Mouse (Mus musculus): Measurements from ENCODE around the gene Washc4. TPM values are rescaled to one million over a fixed set of nuclear protein-coding genes. Genes with fewer than 3 reads are reported as not detected.

Washc4 gene
- polyA plus RNA-seq, 1 experiment from 2014 or later, result 31.4 TPM

- ATAC-seq (ENCODE audit: low FRiP score), result no peak
- Histone ChIP-seq H3K27me3 (replicated peaks) (no peaks in the 10 kb centered on the region), H3K27ac (replicated peaks) (no peak overlapping the region), H3K9ac (replicated peaks) (no peak overlapping the region), H3K4me1 (0 out of 2 replicates have a peak, but pooled peaks cover 5% of the 10 kb centered on the region), H3K36me3 (peaks cover 47% of the 10 kb centered on the region), H3K9me3 (replicated peaks) (no peaks in the 10 kb centered on the region), H3K4me3 (replicated peaks) (no peak overlapping the region), H3K4me2 (no peak overlapping the region)
- 85% methylated on average over 10 of the region's 10 CpGs for WGBS
Observed at GRCm38 (mm10) chr10:83603956-83604564, 60.5 kb downstream of the Washc4 start.

DNA sequence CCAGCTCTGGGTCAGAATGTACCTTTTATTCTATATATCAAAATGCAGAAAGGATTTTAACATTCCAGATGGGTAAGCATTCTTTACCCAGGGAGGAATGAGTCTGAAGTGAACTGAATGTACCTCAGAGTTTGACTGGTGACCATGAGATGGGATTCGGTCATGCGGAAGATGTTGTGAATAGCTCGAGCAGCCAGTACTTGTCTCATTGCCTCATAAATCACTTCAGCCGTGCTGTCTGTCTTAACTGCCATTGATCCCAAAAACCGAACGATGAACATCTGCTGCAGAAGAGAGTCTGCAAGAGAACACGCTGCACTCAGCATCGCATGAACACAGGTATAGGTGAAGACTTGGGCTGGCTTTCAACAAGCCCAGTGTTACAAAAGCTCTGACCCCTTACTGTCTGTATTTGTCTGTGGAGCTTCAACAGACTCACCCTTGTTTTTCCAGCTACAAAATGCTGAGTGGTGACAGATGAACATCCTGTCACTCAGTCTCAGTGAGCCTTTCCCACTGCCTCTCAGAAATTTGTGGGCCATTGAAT lies 62.2 kb downstream of the Washc4 start:
- Histone ChIP-seq H3K4me1 (0 out of 2 replicates have a peak, but pooled peaks cover 5% of the 10 kb centered on the region), H3K27ac (replicated peaks) (no peak overlapping the region), H3K27me3 (replicated peaks) (no peaks in the 10 kb centered on the region), H3K9me3 (replicated peaks) (no peaks in the 10 kb centered on the region), H3K9ac (replicated peaks) (no peak overlapping the region), H3K36me3 (peaks cover 45% of the 10 kb centered on the region), H3K4me3 (replicated peaks) (no peak overlapping the region), H3K4me2 (no peak overlapping the region)
- 25% methylated on average over 8 of the region's 8 CpGs for WGBS
- no peak; the same call in 1 of the 2 replicates for ATAC-seq (ENCODE audit: low FRiP score)

- Histone ChIP-seq H3K9me3 (replicated peaks) (no peaks in the 10 kb centered on the region), H3K9ac (replicated peaks) (no peak overlapping the region), H3K4me2 (no peak overlapping the region), H3K27me3 (replicated peaks) (no peaks in the 10 kb centered on the region), H3K4me3 (replicated peaks) (no peak overlapping the region), H3K36me3 (peaks cover 53% of the 10 kb centered on the region), H3K4me1 (0 out of 2 replicates have a peak, but pooled peaks cover 5% of the 10 kb centered on the region), H3K27ac (replicated peaks) (no peak overlapping the region)
- ATAC-seq (ENCODE audit: low FRiP score), result no peak
- 96% methylated on average over 3 of the region's 3 CpGs for WGBS
Observed at GRCm38 (mm10) chr10:83607111-83607510, 63.6 kb downstream of the Washc4 start.

DNA sequence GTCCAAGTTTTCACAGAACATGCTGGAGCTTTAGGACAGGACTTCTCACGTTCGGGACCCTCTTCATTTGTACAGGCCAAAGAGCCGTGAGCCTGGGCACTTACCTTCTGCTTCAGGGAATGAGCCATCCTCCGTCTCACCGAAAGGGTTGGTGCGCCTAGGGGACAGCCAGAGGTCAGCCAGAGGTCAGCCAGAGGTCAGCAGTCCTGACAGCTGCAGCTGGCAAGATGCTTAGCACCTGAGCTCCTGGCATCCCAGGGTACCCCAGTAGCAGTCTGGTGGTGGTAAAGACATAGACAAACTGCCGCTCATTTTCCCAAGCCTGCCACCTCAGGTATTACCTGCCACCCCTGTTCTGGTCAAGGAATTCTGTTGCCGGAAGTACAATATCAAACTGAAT lies 65.0 kb downstream of the Washc4 start:
- no peak for ATAC-seq (ENCODE audit: low FRiP score)
- no peaks in the 10 kb centered on the region for H3K27me3 ChIP-seq (replicated peaks)
- no peak overlapping the region for H3K4me3 ChIP-seq (replicated peaks)

GRCm38 (mm10) chr10:83610518-83610917 lies 67.0 kb downstream of the Washc4 start:
- WGBS, result 98% methylated on average over 7 of the region's 7 CpGs
- H3K9me3 ChIP-seq (replicated peaks), result no peaks in the 10 kb centered on the region
- ATAC-seq (ENCODE audit: low FRiP score), result no peak
- H3K4me3 ChIP-seq (replicated peaks), result no peak overlapping the region
- H3K36me3 ChIP-seq, result peaks cover 48% of the 10 kb centered on the region
- H3K4me2 ChIP-seq, result no peak overlapping the region
- no peaks in the 10 kb centered on the region for H3K27me3 ChIP-seq (replicated peaks)
- no peak overlapping the region for H3K27ac ChIP-seq (replicated peaks)
- H3K4me1 ChIP-seq, result 0 out of 2 replicates have a peak, but pooled peaks cover 3% of the 10 kb centered on the region
- H3K9ac ChIP-seq (replicated peaks), result no peak overlapping the region

More for the DNA sequence above, 65.0 kb downstream of the Washc4 start:
- Histone ChIP-seq H3K9me3 (replicated peaks) (no peaks in the 10 kb centered on the region), H3K4me1 (0 out of 2 replicates have a peak, but pooled peaks cover 5% of the 10 kb centered on the region), H3K4me2 (no peak overlapping the region), H3K27ac (replicated peaks) (no peak overlapping the region), H3K36me3 (peaks cover 55% of the 10 kb centered on the region), H3K9ac (replicated peaks) (no peak overlapping the region)
- 64% methylated on average over 8 of the region's 8 CpGs for WGBS

GRCm38 (mm10) chr10:83611863-83612262 lies 68.3 kb downstream of the Washc4 start:
- H3K27me3 ChIP-seq (replicated peaks), result no peaks in the 10 kb centered on the region
- WGBS, result 97% methylated on average over 5 of the region's 5 CpGs

GRCm38 (mm10) chr10:83612648-83613215 lies 69.2 kb downstream of the Washc4 start:
- Histone ChIP-seq H3K27ac (replicated peaks) (no peak overlapping the region), H3K4me2 (no peak overlapping the region), H3K9ac (replicated peaks) (no peak overlapping the region), H3K36me3 (peaks cover 49% of the 10 kb centered on the region), H3K27me3 (replicated peaks) (no peaks in the 10 kb centered on the region), H3K9me3 (replicated peaks) (no peaks in the 10 kb centered on the region), H3K4me1 (no peaks in the 10 kb centered on the region), H3K4me3 (replicated peaks) (no peak overlapping the region)
- WGBS, result 96% methylated on average over 14 of the region's 14 CpGs
- ATAC-seq (ENCODE audit: low FRiP score), result no peak

More at GRCm38 (mm10) chr10:83611863-83612262, 68.3 kb downstream of the Washc4 start:
- H3K27ac ChIP-seq (replicated peaks), result no peak overlapping the region
- no peak overlapping the region for H3K9ac ChIP-seq (replicated peaks)
- H3K4me3 ChIP-seq (replicated peaks), result no peak overlapping the region
- H3K4me1 ChIP-seq, result no peaks in the 10 kb centered on the region
- no peak overlapping the region for H3K4me2 ChIP-seq
- no peak for ATAC-seq (ENCODE audit: low FRiP score)
- H3K36me3 ChIP-seq, result peaks cover 52% of the 10 kb centered on the region
- H3K9me3 ChIP-seq (replicated peaks), result no peaks in the 10 kb centered on the region

- no peak for ATAC-seq (ENCODE audit: low FRiP score)
- Histone ChIP-seq H3K27me3 (replicated peaks) (no peaks in the 10 kb centered on the region), H3K9ac (replicated peaks) (no peak overlapping the region), H3K4me2 (no peak overlapping the region), H3K4me3 (replicated peaks) (no peak overlapping the region), H3K9me3 (replicated peaks) (no peaks in the 10 kb centered on the region), H3K27ac (replicated peaks) (no peak overlapping the region), H3K4me1 (0 out of 2 replicates have a peak, but pooled peaks cover 3% of the 10 kb centered on the region), H3K36me3 (peaks cover 29% of the 10 kb centered on the region)
- 56% methylated on average over 10 of the region's 10 CpGs for WGBS
Observed at GRCm38 (mm10) chr10:83617366-83617765, 73.8 kb downstream of the Washc4 start.

- 76% methylated on average over 12 of the region's 12 CpGs for WGBS
- H3K9ac ChIP-seq (replicated peaks), result no peak overlapping the region
Observed at GRCm38 (mm10) chr10:83618819-83619440, 75.4 kb downstream of the Washc4 start.

GRCm38 (mm10) chr10:83620350-83621055 lies 77.0 kb downstream of the Washc4 start:
- no peak overlapping the region for H3K9ac ChIP-seq (replicated peaks)
- no peak overlapping the region for H3K27ac ChIP-seq (replicated peaks)

More at GRCm38 (mm10) chr10:83618819-83619440, 75.4 kb downstream of the Washc4 start:
- Histone ChIP-seq H3K9me3 (replicated peaks) (no peaks in the 10 kb centered on the region), H3K4me1 (0 out of 2 replicates have a peak, but pooled peaks cover 3% of the 10 kb centered on the region), H3K27ac (replicated peaks) (peak overlapping the region; percentile 37; the same call in 1 of the 2 replicates), H3K4me3 (replicated peaks) (no peak overlapping the region), H3K27me3 (replicated peaks) (no peaks in the 10 kb centered on the region), H3K36me3 (peaks cover 22% of the 10 kb centered on the region), H3K4me2 (no peak overlapping the region)
- no peak for ATAC-seq (ENCODE audit: low FRiP score)

GRCm38 (mm10) chr10:83624065-83624464 lies 80.5 kb downstream of the Washc4 start:
- no peak overlapping the region for H3K27ac ChIP-seq (replicated peaks)
- H3K27me3 ChIP-seq (replicated peaks), result no peaks in the 10 kb centered on the region
- 78% methylated on average over 8 of the region's 8 CpGs for WGBS
- no peak overlapping the region for H3K9ac ChIP-seq (replicated peaks)
- ATAC-seq (ENCODE audit: low FRiP score), result no peak
- H3K4me1 ChIP-seq, result 0 out of 2 replicates have a peak, but pooled peaks cover 3% of the 10 kb centered on the region
- no peaks in the 10 kb centered on the region for H3K9me3 ChIP-seq (replicated peaks)
- H3K4me3 ChIP-seq (replicated peaks), result no peak overlapping the region
- peaks cover 31% of the 10 kb centered on the region for H3K36me3 ChIP-seq
- H3K4me2 ChIP-seq, result no peak overlapping the region

More at GRCm38 (mm10) chr10:83620350-83621055, 77.0 kb downstream of the Washc4 start:
- H3K9me3 ChIP-seq (replicated peaks), result no peaks in the 10 kb centered on the region
- H3K36me3 ChIP-seq, result peaks cover 31% of the 10 kb centered on the region
- H3K4me2 ChIP-seq, result no peak overlapping the region
- H3K4me1 ChIP-seq, result 0 out of 2 replicates have a peak, but pooled peaks cover 3% of the 10 kb centered on the region
- 86% methylated on average over 24 of the region's 24 CpGs for WGBS
- no peaks in the 10 kb centered on the region for H3K27me3 ChIP-seq (replicated peaks)
- ATAC-seq (ENCODE audit: low FRiP score), result no peak
- H3K4me3 ChIP-seq (replicated peaks), result no peak overlapping the region

Data from neural tube, embryonic 15.5 days (tissue).